Mouse (Mus musculus) kidney, adult 18-20 months (tissue): ENCODE data around the gene Gm4553.
"Not testable (repeated sequence)": the region's sequence is repeated elsewhere in the genome, so short reads cannot be mapped to it uniquely, and the experiment has no call there.

Experiments used
- DNase-seq: peaks from one replicate; pipeline ENCODE4 v3.0.0; 2021

Gene Gm4553

DNA sequence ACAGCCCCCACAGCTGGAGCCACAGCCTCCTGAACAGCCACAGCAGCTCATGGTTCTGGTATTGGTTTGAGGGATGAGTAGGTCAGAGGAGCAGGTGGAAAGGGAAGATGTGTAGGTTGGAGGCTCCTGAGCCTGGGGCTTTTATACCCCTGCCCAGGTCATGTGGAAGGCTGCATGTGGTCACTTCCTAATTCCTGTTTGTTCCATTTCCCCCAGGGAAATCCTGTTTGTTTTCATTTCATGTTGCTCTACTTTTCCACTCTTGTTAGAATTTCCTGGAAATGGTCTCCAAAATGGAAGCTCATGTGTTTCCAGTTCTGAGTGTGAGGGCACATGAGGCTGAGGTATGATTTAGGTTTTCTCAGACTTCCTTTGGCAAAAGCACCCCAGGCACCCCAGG, at the start of gene Gm4553:
TSS of gene Gm4553 (minus strand) at position 101 of the 400 bp plus-strand sequence.
- not testable (repeated sequence) for DNase-seq

DNA sequence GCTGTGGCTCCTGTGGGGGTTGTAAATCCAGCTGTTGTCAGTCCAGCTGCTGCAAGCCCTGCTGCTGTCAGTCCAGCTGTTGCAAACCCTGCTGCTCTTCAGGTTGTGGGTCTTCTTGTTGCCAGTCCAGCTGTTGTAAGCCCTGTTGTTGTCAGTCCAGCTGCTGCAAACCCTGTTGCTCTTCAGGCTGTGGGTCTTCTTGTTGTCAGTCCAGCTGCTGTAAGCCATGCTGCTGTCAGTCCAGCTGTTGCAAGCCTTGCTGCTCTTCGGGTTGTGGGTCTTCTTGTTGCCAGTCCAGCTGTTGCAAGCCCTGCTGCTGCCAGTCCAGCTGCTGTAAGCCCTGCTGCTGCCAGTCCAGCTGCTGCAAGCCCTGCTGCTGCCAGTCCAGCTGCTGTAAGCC, 46.6 kb upstream of the Gm4553 start:
- DNase-seq, result not testable (repeated sequence)

DNA sequence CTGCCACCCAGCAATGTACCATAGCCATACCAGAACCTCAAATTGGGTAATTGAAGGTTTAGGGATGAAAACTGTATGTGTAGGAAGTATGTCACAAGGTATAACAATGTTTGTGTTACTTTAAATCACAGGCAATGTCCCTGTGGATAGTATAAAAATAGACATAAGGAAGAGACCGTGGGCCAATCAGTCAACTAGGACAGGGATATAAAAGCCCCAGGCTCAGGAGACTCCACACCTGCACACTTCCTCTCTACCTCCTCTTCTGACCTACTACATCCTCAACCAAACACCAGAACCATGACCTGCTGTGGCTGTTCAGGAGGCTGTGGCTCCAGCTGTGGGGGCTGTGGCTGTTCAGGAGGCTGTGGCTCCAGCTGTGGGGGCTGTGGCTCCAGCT, 46.0 kb upstream of the Gm4553 start, which contains the start of gene Gm7579:
TSS of gene Gm7579 (plus strand) at position 301 of the 400 bp plus-strand sequence.
- no peak for DNase-seq

DNA sequence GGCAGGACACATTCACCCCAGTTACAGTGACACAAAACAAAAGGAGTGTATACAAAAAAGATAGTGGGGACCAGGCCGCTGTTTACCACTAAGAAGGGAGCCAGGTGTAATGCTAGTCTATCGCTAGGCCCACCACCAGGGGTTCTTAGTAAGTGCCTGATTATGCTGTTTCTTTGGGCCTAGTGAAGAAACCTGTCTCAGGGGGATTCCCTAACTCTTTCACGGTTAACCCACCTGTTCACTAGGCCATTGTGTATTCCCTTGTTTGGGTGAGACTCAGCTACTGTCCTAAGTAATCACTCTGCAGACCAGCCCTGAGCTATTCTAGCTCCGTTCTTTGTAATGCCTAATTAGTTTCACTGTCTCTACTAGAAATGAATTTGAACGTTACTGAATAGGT, 41.4 kb upstream of the Gm4553 start:
- not testable (repeated sequence) for DNase-seq

DNA sequence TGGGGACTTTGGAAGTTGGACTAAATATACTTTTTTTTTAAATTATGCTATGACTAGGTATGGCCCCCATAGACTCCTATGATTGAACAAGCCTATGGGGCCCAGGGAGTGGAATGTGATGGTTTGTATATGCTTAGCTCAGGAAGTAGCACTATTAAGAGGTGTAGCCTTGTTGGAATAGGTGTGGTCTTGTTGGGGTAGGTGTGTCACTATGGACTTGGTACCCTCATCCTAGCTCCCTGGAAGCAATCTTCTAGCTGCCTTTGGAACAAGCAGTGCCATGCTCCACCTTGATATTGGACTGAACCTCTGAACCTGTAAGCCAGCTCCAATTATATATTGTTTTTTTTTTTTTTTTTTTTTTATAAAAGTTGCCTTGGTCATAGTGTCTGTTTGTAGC, 39.9 kb upstream of the Gm4553 start:
- no peak for DNase-seq

DNA sequence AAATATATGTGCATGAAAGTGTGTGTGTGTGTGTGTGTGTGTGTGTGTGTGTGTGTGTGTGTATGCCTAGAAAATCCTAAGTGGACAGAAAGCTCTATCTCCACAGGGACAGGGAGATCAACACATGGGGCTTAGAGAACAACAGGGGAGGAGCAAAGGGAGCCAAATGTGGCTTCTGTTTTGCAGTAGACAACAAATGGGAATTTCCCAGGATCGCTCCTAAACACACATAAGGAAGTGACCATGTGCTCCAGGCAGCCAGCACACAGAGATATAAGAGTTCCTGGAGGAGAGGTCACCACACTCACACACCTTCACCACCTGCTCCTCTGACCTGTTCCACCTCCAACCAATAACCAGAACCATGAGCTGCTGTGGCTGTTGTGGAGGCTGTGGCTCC, 35.5 kb upstream of the Gm4553 start, which contains the start of gene Krtap5-3:
TSS of gene Krtap5-3 (plus strand) at position 301 of the 400 bp plus-strand sequence.
- no peak for DNase-seq

DNA sequence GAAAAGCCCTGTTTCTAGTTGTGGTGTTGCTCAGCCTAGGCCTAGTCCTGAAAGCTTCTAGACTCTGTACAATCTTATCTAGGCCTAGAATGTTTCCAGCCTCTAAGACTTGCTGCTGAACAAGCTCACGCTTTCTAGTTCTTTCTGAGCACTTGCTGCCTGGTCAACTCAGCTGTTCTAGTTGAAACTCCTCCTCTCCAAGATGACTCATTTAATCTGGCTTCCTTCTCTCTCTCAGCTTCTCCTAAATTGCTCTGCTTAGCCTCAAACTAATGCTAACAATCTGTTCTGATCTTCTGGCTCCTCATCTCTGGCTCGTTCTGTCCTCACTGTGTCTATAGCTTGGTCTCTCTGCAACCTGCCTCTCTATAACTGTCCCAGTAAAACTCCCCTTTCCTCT, 33.2 kb upstream of the Gm4553 start:
- DNase-seq, result no peak

DNA sequence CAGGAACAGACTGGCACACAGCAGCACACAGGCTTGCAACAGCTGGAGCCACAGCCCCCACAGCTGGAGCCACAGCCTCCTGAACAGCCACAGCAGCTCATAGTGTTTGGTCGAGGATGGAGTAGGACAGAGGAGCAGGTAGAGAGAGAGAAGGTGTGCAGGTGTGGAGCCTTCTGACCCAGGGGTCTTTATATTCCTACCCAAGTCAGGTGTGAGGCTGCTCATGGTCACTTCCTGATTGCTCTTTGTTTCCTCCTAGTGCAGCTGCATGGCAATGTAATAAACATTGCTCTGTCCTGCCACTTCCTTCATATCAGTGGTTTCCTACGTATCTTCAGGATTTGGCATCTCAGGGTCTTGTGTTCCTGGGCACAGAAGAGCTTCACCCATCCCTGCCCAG, 24.8 kb upstream of the Gm4553 start, which contains the start of gene Gm10153:
TSS of gene Gm10153 (minus strand) at position 101 of the 400 bp plus-strand sequence.
- no peak for DNase-seq

DNA sequence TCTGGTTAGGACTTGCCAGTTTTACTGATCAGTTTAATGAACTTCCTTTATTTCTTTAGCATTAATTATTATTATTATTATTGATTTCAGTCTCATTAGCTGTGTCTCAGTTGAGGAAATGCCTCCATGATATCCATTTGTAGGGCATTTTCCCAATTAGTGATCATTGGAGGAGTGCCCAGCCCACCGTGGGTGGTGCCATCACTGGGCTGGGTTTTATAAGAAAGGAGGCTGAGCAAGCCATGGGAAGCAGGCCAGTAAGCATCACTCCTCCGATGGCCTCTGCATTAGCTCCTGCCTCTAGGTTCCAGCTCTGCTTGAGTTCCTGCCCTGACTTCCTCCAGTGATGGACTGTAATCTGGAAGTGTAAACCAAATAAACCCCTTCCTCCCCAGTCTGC, 22.6 kb upstream of the Gm4553 start:
- no peak for DNase-seq

DNA sequence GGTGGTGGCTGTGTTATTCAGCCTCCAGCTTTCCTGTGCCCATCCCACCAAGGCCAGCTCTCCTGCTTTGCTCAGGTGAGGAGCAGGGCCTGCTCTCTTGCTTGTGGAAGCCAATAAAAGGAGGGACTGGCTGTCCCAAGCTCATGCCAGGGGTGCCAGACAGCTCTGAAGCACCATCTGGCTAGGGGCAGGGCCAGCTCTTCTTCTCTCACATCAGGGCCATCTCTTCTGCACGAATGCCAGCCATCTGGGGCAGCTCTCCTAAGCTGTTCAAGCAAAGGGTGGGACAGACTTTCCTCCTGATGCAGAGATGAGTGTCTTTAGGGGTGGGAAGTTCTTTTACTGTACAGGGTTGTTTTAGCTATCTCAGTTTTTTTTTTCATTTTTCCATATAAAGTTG, 15.5 kb upstream of the Gm4553 start:
- DNase-seq, result no peak

DNA sequence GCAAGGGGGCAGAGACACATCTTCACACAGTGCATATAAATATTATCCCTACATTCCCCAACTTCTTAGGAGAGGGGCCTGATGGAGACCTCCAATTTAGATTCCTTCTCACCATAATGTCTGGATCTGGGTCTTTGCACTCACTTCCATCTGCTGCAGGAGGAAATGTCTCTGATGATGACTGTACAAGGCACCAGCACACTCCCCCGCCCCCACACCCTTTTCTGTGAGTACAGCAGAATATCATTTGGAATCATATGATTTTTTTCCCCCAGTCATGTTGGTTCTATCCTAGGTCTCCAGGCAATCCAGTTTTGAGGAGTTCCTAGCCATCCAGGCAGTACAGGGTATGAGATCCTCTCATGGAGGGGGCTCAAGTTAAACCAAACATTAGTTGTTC, 13.1 kb upstream of the Gm4553 start:
- no peak for DNase-seq

DNA sequence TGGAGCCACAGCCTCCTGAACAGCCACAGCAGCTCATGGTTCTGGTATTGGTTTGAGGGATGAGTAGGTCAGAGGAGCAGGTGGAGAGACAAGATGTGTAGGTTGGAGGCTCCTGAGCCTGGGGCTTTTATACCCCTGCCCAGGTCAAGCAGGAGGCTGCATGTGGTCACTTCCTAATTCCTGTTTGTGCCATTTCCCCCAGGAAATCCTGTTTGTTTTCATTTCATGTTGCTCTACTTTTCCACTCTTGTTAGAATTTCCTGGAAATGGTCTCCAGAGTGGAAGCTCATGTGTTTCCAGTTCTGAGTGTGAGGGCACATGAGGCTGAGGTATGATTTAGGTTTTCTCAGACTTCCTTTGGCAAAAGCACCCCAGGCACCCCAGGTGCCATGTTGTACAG, 10.4 kb upstream of the Gm4553 start, which contains the start of gene Krtap5-2:
TSS of gene Krtap5-2 (minus strand) at position 101 of the 400 bp plus-strand sequence.
- not testable (repeated sequence) for DNase-seq

DNA sequence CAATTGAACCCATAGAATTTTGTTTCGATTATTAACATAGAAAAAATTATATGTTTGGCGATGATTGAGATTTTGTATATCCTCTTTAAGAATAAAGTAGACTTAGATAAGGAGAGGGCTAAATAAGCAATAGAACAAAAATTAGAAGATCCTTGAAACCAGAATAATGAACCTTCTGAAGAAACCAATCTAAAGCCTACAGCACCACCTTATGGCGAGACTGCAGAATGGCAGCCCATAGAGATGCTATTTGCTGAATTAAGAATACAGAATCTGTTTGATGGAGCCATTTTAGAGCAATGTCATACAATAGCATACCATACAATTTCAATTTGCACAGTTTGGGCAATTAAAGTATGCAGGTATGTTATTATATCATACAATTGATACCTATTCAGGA, 4.3 kb upstream of the Gm4553 start:
- DNase-seq, result no peak

DNA sequence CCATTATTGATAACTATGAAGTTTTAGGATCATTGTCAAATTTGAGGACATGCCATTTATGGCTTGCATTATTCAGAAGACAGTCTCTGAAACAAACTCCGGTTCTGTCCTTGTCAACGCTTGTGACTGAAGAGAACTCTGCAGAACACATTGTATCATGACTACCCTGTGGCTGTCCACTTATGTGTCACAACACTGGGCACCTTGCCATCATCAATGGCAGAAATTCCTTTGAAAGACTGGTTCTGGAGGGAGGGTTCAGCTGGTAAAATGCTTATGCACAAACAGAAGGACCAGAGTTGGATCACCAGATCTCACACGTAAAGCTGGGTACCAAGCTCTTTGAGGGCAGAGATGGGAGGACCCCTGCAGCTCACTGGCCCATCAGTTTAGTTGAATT, 6.2 kb downstream of the Gm4553 start:
- no peak for DNase-seq

DNA sequence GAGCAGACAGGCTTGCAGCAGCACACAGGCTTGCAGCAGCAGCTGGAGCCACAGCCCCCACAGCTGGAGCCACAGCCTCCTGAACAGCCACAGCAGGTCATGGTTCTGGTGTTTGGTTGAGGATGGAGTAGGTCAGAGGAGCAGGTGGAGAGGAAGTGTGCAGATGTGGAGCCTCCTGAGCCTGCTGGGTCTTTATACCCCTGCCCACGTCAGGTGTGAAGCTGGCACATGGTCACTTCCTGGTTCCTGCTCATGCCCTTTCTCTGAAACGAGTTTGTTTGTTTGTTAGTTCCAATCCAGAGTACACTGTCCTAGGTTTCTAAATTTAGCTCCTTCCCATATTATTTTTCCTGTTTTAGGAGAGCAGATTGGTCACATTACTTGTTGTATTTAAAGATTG, 8.5 kb downstream of the Gm4553 start, which contains the start of gene Gm29735:
TSS of gene Gm29735 (minus strand) at position 101 of the 400 bp plus-strand sequence.
- DNase-seq, result not testable (repeated sequence)

DNA sequence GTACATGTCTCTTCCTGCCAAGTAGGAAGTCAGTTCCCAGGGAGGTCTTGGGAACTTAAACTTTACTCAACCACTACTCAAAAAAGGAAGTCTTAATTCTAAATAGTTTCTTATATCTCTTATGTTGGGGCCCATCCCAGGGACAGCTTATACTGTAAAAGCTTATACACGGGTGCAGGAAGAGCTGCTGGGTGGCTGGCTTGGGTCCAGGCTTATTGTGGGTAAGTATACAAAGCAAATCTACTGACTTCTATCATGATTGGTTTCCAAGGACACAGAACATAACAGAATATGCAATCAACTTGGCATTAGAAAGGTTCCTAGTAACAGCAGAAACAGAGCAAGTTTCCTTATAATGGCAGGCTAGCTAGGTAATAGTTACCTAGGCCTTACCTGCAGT, 10.2 kb downstream of the Gm4553 start:
- no peak for DNase-seq

DNA sequence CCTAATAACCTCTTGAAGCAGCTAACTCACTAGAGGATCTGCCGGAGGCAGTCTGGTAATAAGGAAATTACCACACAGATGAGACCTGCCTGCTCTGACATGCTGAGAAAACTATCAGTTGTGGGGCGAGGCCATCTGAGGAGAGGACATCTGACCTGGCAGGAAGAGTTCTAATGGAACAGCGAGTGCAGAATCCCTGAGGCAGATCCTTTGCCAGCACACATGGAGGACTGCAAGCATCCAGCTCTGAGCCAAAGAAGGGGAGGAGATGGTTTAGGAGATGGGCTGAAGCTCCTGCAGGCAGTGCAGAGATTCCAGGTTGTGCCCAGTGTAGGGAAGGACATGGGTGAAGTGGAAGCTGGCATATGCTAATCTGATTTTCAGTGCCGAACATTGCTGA, 13.3 kb downstream of the Gm4553 start:
- no peak for DNase-seq

DNA sequence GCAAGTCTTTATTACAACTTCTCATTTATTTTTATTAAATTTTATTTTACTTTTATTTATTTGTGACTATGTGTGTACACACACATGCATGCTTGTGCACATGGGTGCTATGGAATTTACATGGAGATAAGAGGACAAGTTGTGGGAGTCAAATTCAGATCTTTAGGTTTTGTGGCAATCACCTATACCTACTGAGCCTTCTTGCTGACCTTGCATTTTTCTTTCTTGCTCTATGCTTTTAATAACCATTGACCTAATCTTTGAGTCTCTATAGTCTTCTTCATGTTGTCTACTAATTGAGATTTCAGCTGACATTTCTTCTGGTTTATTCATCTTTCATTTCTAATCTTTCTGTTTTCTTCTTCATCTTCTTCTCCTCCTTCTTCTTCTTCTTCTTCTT, 16.9 kb downstream of the Gm4553 start:
- DNase-seq, result no peak

DNA sequence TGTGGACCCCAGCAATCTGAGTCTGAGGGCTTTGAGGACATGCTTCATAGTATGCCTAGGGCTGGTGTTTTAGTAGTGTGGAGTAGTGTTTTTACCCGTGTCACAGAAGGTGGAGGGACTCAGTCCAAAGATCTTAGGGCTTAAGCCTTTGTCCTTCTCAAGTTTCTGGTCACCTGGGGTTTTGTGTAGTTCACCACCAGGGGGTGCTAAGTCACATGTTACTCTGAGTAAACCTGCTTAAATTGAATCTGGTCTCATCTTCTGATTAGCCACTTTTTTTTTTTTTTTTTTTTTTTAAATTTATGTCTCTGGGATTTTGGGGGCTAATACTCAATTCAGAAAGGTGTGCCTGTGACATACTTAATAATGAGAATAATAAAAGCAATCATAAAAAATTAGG, 19.5 kb downstream of the Gm4553 start:
- peak; percentile 44 for DNase-seq

DNA sequence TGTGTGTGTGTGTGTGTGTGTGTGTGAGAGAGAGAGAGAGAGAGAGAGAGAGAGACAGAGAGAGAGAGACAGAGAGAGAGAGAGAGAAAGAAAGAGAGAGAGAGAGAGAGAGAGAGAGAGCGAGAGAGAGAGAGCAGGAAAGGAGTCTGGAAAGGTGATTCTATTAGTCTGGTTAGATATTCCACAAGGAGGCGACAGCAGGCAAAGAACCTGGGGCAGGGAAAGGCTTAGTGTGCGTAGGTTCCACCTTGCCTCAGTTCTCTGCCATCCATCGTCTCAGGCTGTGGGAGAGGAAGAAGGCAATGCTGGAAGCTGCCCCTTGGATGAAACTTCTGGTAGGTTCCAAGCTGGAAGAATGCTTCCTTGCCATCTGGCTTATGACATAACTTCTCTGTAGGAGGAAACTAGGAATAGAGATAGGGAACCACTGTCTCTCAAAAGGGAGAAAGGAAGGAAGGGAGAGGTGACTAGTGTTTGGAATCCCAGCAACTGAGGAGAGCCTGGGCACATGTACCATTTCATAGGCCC, 20.1 kb downstream of the Gm4553 start:
- DNase-seq, result no peak

DNA sequence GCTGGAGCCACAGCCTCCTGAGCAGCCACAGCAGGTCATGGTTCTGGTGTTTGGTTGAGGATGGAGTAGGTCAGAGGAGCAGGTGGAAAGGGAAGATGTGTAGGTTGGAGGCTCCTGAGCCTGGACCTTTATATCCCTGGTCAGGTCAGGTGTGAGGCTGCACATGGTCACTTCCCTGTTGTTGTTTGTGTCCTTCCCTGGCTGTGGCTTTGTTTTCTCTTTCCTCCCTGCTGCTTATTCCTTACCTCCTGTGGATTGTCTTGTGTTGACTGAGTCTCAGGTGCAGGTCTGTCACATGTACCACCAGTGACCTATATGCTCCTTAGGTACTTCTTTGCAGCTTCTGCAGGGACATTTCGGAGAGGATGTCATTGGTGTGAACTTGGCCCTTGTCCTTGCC, 21.0 kb downstream of the Gm4553 start, which contains the start of gene Gm45337:
TSS of gene Gm45337 (minus strand) at position 101 of the 400 bp plus-strand sequence.
- DNase-seq, result no peak

DNA sequence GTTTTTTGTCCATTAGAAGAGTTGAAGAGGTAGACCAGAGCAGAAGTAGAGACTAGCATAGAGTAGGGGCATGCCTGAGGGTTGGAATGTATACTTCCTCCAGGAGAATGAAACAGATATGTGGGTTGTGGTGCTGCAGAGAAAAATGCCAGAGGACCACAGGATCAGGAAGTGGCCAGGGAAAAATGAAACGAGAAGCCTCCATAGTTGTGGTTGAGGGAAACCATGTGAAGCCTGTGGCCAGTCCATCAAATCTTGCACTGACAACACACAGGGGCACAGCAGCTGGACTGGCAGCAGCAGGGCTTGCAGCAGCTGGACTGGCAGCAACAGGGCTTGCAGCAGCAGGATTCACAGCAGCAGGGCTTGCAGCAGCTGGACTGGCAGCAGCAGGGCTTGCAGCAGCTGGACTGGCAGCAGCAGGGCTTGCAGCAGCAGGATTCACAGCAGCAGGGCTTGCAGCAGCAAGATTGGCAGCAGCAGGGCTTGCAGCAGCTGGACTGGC, 22.0 kb downstream of the Gm4553 start:
- not testable (repeated sequence) for DNase-seq

DNA sequence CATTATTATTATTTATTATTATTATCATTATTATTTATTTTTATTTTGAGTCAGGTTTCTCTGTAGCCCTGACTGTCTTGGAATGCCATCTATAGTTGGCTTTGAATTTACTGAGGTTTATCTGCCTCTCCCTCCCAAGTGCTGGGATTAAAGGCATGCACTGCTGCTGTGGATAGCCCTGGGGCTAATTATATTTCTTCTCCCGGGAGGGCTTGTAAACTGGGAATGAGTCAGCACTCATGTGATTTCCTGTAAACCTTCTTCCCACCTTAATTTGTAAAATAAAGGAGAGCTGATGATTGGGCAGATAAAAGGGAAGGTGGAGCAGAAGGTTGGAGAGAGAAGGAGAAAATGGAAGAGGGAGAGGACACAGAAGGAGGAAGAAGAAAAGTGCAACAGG, 24.8 kb downstream of the Gm4553 start:
- no peak for DNase-seq

DNA sequence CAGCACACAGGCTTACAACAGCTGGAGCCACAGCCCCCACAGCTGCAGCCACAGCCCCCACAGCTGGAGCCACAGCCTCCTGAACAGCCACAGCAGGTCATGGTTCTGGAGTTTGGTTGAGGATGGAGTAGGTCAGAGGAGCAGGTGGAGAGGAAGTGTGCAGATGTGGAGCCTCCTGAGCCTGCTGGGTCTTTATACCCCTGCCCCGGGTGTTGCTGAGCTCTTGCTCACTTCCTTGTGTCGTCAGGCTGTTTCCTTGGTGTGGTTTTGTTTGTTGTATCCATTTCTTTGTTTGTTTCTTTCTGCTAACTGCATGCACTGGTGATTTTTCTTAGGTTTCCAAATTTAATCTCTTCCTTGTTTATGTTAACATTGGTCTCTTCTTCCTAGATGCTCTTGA, 29.6 kb downstream of the Gm4553 start, which contains the start of gene Gm39115:
TSS of gene Gm39115 (minus strand) at position 101 of the 400 bp plus-strand sequence.
- DNase-seq, result not testable (repeated sequence)
